Mouse (Mus musculus): ENCODE measurements around the gene Ccdc33. TPM values are rescaled to one million over a fixed set of nuclear protein-coding genes. Genes with fewer than 3 reads are reported as not detected.

Ccdc33 gene
- total RNA-seq, 1 experiment = 0.13 TPM

DNA sequence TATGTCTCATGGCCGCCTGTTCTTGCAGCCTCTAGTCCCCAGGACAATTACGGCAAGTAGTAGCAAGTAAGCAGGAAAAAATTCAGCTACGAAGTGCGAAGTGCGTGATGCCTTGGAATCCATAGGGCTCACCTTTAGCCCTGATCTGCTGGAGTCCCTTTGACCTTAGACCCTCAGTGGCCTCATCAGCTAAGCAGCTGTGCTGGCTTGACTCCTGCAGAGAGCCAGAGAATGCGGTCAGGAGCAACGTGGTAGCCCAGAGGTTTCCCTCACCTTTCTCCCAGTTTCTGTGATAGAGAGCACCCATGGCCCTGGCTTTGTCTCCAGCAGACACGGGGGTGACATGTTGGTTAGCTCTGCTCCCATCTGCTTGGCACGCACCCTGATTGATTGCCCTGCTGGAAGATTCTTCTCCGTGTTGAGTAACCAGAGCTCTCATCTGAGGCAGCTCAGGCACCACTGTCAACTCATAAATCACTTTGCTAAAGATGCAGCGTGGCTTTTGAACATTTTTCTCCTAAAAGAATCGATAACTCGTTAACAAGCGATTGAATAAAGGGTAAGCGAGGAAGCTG, 12.9 kb downstream of the Ccdc33 start:
- no peak for TF ChIP-seq MAFK (IDR thresholded peaks at IDR 0.05; ENCODE audit: insufficient read depth, low read depth, low read length)
- no peak for TF ChIP-seq HCFC1 (IDR thresholded peaks at IDR 0.05; ENCODE audit: borderline replicate concordance, insufficient read depth, low read length)
- no peak for TF ChIP-seq ZNF384 (IDR thresholded peaks at IDR 0.05; ENCODE audit: low read depth, low read length)
- TF ChIP-seq ZC3H11A (IDR thresholded peaks at IDR 0.05; ENCODE audit: borderline replicate concordance, low read depth, low read length) = no peak
- TF ChIP-seq CHD2 (IDR thresholded peaks at IDR 0.05; ENCODE audit: low read depth, low read length) = no peak
- peaks cover 0 to 4% of the 10 kb centered on the region in 2 experiments; a peak in 1 of 4 replicates for H3K4me1 ChIP-seq (ENCODE audit: control insufficient read depth in 2 of 2, insufficient read depth in 2 of 2, low read length in 2 of 2, poor library complexity in 1 of 2)

DNA sequence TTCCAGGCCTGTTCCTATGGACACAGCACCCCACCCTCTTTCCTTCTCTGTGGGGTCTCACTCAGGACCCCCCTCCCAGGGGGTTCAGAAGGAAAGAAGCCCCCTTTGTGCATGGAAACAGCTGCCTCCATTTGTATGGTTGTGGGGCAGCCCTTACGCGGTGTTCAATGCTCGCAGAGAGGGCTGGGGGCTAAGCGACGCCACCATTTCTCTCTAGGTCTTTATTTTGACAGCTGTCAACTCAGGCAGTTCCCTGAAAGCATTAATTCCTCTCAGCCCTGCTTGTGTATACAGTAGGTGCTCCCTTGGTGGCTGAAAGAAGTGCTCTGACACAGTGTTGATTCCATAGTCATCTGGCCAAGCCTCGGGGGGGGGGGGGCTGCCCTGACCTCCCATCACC, 15.0 kb downstream of the Ccdc33 start:
- H3K4me1 ChIP-seq (ENCODE audit: control insufficient read depth in 2 of 2, insufficient read depth in 2 of 2, low read length in 2 of 2, poor library complexity in 1 of 2) = peaks cover 2 to 12% of the 10 kb centered on the region in 2 experiments; a peak in 3 of 4 replicates

More for the DNA sequence above, 12.9 kb downstream of the Ccdc33 start:
- Histone ChIP-seq H3K27ac (ENCODE audit: insufficient read depth, low read depth, low read length, poor library complexity, severe bottlenecking) (no peak overlapping the region), H3K9me3 (ENCODE audit: control insufficient read depth, insufficient read depth, low read depth, low read length) (no peaks in the 10 kb centered on the region), H3K36me3 (ENCODE audit: control insufficient read depth, insufficient read depth, low read length, poor library complexity, severe bottlenecking) (no peaks in the 10 kb centered on the region), H3K9ac (ENCODE audit: insufficient read depth, low read depth, low read length, poor library complexity, severe bottlenecking) (no peak overlapping the region), H3K4me3 (ENCODE audit: insufficient read depth in 1 of 2, low read depth in 1 of 2, low read length in 2 of 2, poor library complexity in 1 of 2, severe bottlenecking in 1 of 2) (no peak overlapping the region)
- DNase-seq (ENCODE audit: low read depth, low spot score) = no peak
- in situ Hi-C loops (cut with MboI; ENCODE audit: low sequenced_read_pairs in 2 of 2, unreplicated experiment in 2 of 2) = no loop called here

DNA sequence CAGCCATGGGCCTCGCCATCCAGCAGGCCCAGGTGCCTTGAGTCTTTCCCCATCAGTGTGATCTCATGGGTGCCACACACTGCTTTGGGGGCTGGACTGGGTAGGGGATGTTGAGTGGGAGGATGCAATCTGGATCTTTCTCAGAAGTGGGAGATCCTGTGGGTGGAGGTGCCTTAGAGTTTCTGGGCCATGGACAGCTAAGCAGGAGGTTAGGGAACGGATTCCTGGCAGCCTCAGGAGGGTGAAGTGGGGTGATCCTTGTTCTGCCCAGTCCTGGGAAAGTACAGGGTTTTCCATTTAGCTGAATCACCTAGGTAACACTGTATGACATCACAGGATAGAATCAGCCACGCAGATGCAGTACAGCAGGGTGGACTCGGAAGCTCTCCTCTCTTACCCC, 16.6 kb downstream of the Ccdc33 start:
- no peak overlapping the region for H3K4me3 ChIP-seq (ENCODE audit: insufficient read depth in 1 of 2, low read depth in 1 of 2, low read length in 2 of 2, poor library complexity in 1 of 2, severe bottlenecking in 1 of 2)
- DNase-seq (ENCODE audit: low read depth, low spot score) = no peak
- no peak overlapping the region for H3K27ac ChIP-seq (ENCODE audit: insufficient read depth, low read depth, low read length, poor library complexity, severe bottlenecking)
- H3K9ac ChIP-seq (ENCODE audit: insufficient read depth, low read depth, low read length, poor library complexity, severe bottlenecking) = no peak overlapping the region
- TF ChIP-seq MAFK (IDR thresholded peaks at IDR 0.05; ENCODE audit: insufficient read depth, low read depth, low read length) = no peak
- TF ChIP-seq HCFC1 (IDR thresholded peaks at IDR 0.05; ENCODE audit: borderline replicate concordance, insufficient read depth, low read length) = no peak
- TF ChIP-seq ZC3H11A (IDR thresholded peaks at IDR 0.05; ENCODE audit: borderline replicate concordance, low read depth, low read length) = no peak
- TF ChIP-seq ZNF384 (IDR thresholded peaks at IDR 0.05; ENCODE audit: low read depth, low read length) = no peak
- no peak for TF ChIP-seq CHD2 (IDR thresholded peaks at IDR 0.05; ENCODE audit: low read depth, low read length)
- H3K36me3 ChIP-seq (ENCODE audit: control insufficient read depth, insufficient read depth, low read length, poor library complexity, severe bottlenecking) = no peaks in the 10 kb centered on the region
- in situ Hi-C loops (cut with MboI; ENCODE audit: low sequenced_read_pairs in 2 of 2, unreplicated experiment in 2 of 2) = no loop called here
- no peaks in the 10 kb centered on the region for H3K9me3 ChIP-seq (ENCODE audit: control insufficient read depth, insufficient read depth, low read depth, low read length)
- H3K4me1 ChIP-seq (ENCODE audit: control insufficient read depth in 2 of 2, insufficient read depth in 2 of 2, low read length in 2 of 2, poor library complexity in 1 of 2) = peaks cover 3 to 23% of the 10 kb centered on the region in 2 experiments; a peak in 3 of 4 replicates

More for the DNA sequence above, 15.0 kb downstream of the Ccdc33 start:
- no peaks in the 10 kb centered on the region for H3K9me3 ChIP-seq (ENCODE audit: control insufficient read depth, insufficient read depth, low read depth, low read length)
- H3K27ac ChIP-seq (ENCODE audit: insufficient read depth, low read depth, low read length, poor library complexity, severe bottlenecking) = no peak overlapping the region
- in situ Hi-C loops (cut with MboI; ENCODE audit: low sequenced_read_pairs in 2 of 2, unreplicated experiment in 2 of 2) = no loop called here
- DNase-seq (ENCODE audit: low read depth, low spot score) = no peak
- no peak overlapping the region for H3K4me3 ChIP-seq (ENCODE audit: insufficient read depth in 1 of 2, low read depth in 1 of 2, low read length in 2 of 2, poor library complexity in 1 of 2, severe bottlenecking in 1 of 2)
- TF ChIP-seq HCFC1 (IDR thresholded peaks at IDR 0.05; ENCODE audit: borderline replicate concordance, insufficient read depth, low read length) (no peak), MAFK (IDR thresholded peaks at IDR 0.05; ENCODE audit: insufficient read depth, low read depth, low read length) (no peak), CHD2 (IDR thresholded peaks at IDR 0.05; ENCODE audit: low read depth, low read length) (no peak), ZC3H11A (IDR thresholded peaks at IDR 0.05; ENCODE audit: borderline replicate concordance, low read depth, low read length) (no peak), ZNF384 (IDR thresholded peaks at IDR 0.05; ENCODE audit: low read depth, low read length) (no peak)
- no peak overlapping the region for H3K9ac ChIP-seq (ENCODE audit: insufficient read depth, low read depth, low read length, poor library complexity, severe bottlenecking)
- H3K36me3 ChIP-seq (ENCODE audit: control insufficient read depth, insufficient read depth, low read length, poor library complexity, severe bottlenecking) = no peaks in the 10 kb centered on the region

DNA sequence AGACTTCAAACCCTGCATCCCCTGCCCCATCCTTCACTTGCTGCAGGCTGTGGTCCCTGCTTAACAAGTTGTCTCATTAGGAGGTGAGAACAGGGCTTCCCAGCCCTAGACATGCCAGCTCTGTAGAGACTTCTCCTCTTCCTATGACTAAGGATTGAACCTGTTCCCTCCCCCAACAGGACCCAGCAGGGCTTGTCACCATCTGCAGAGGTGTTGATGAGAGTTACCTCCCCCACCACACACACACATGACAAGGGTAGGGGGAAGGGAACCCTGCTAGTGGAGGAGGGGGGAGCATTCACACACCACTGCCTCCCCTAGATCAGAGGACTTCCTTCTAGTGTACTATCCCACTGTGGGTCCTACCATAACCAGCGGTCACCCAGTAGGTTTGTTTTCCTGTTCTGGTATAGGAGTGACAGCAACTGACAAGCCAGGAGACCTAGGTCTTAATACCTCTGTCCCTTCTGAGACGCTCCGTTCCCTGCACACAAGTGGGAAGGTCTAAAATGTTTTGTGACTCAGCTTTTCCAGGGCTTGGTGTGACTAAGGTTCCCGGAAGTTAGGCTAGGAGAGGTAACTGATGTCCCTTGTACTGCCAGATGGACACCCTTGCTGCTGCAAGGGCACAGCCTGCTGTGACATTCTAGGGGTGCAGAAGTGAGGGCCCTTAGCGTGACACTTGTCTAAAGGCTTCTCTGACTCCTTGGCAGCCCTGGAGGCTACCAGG, 18.6 kb downstream of the Ccdc33 start:
- in situ Hi-C loops (cut with MboI; ENCODE audit: low sequenced_read_pairs in 2 of 2, unreplicated experiment in 2 of 2) = no loop called here
- DNase-seq (ENCODE audit: low read depth, low spot score) = no peak
- H3K36me3 ChIP-seq (ENCODE audit: control insufficient read depth, insufficient read depth, low read length, poor library complexity, severe bottlenecking) = no peaks in the 10 kb centered on the region
- no peaks in the 10 kb centered on the region for H3K9me3 ChIP-seq (ENCODE audit: control insufficient read depth, insufficient read depth, low read depth, low read length)
- peaks cover 5 to 22% of the 10 kb centered on the region in 2 experiments; a peak in 3 of 4 replicates for H3K4me1 ChIP-seq (ENCODE audit: control insufficient read depth in 2 of 2, insufficient read depth in 2 of 2, low read length in 2 of 2, poor library complexity in 1 of 2)
- no peak overlapping the region for H3K27ac ChIP-seq (ENCODE audit: insufficient read depth, low read depth, low read length, poor library complexity, severe bottlenecking)
- no peak overlapping the region for H3K4me3 ChIP-seq (ENCODE audit: insufficient read depth in 1 of 2, low read depth in 1 of 2, low read length in 2 of 2, poor library complexity in 1 of 2, severe bottlenecking in 1 of 2)
- no peak overlapping the region for H3K9ac ChIP-seq (ENCODE audit: insufficient read depth, low read depth, low read length, poor library complexity, severe bottlenecking)
- TF ChIP-seq MAFK (IDR thresholded peaks at IDR 0.05; ENCODE audit: insufficient read depth, low read depth, low read length) = no peak
- no peak for TF ChIP-seq CHD2 (IDR thresholded peaks at IDR 0.05; ENCODE audit: low read depth, low read length)
- TF ChIP-seq HCFC1 (IDR thresholded peaks at IDR 0.05; ENCODE audit: borderline replicate concordance, insufficient read depth, low read length) = no peak
- no peak for TF ChIP-seq ZC3H11A (IDR thresholded peaks at IDR 0.05; ENCODE audit: borderline replicate concordance, low read depth, low read length)
